Mouse (Mus musculus) E14TG2a.4 (cell line): ENCODE measurements around the gene Tmie.

Experiments
- H3K27me3 ChIP-seq: 2 replicates; pipeline ENCODE4 v1.6.1; 2014; ENCODE audit warnings: low read length, control low read depth; ENCODE audit not compliant: insufficient read depth
- H3K36me3 ChIP-seq: 2 replicates; pipeline ENCODE4 v1.6.1; 2014; ENCODE audit warnings: low read length, control low read depth; ENCODE audit not compliant: insufficient read depth
- H3K4me1 ChIP-seq: replicated peaks from 2 replicates; pipeline ENCODE4 v1.6.1; 2014; ENCODE audit warnings: low read depth, low read length, control low read depth
- H3K4me3 ChIP-seq: replicated peaks from 2 replicates; pipeline ENCODE4 v1.5.1; 2014; ENCODE audit warnings: mild to moderate bottlenecking, low read length
- H3K9me3 ChIP-seq: 2 replicates; pipeline ENCODE4 v1.6.1; 2014; ENCODE audit warnings: low read length, control low read depth
- CTCF ChIP-seq: conservative IDR thresholded peaks from 2 replicates; pipeline ENCODE4 v1.5.1; 2014; ENCODE audit warnings: low read length
- NANOG ChIP-seq: IDR thresholded peaks from 2 replicates; pipeline ENCODE4 v1.6.1; 2014; ENCODE audit warnings: borderline replicate concordance, low read length, mixed read lengths
- POU5F1 ChIP-seq: IDR thresholded peaks from 2 replicates; pipeline ENCODE4 v1.6.1; 2014; ENCODE audit warnings: low read length, borderline replicate concordance

The Tmie gene

DNA sequence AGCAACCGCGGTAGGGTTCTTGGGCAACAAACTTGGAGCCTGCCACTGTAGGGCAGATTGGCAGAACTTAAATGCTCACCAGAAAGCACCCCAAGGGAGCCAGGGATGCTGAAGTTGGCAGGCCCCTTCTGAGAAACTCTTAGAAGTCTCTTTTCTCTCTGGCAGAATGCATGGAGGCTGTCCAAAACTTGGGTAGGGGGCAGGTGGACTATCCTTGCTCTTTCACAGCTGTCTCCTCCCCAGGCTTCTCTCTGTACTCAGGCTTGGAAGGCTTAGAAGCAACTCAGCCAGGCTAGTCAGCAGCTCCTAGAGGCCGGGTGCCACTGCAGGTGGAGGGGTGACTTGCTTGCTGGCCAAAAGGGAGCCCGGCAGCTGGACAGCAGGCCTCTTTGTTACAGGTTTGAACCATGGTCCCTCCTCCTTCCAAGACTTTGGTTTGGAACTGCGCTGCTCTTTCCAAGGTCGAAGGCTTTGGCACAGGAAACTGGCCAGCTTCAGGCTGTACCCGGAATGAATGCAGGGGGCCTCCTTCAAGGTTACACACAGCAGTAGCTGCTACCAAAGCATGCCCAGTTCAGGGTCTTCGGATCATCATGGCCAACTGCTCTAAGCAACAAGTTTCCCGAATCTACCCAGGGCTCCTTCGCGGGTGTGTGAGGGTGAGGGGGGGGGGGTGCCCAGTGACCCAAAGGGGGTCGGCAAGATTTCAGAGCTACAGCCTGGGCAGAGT, 557 bp downstream of the Tmie start, which contains the start of gene Als2cl:
TSS of gene Als2cl (plus strand) at position 680 of the 730 bp plus-strand sequence.
- peak within 1 kb of the TSS; percentile 86 for H3K4me3 ChIP-seq
- peaks cover 11% of the 10 kb centered on the region; the same call in 1 of the 2 replicates for H3K36me3 ChIP-seq
- TF ChIP-seq NANOG: no peak
- no peak for TF ChIP-seq CTCF
- no peaks in the 10 kb centered on the region for H3K9me3 ChIP-seq
- peaks cover 48% of the 10 kb centered on the region for H3K27me3 ChIP-seq
- H3K4me1 ChIP-seq: peaks cover 51% of the 10 kb centered on the region

- Histone ChIP-seq H3K36me3 (no peaks in the 10 kb centered on the region), H3K27me3 (peaks cover 63% of the 10 kb centered on the region), H3K9me3 (no peaks in the 10 kb centered on the region), H3K4me3 (no peak overlapping the region), H3K4me1 (peaks cover 58% of the 10 kb centered on the region)
- TF ChIP-seq NANOG (no peak), POU5F1 (no peak), CTCF (no peak)
These were observed 2.0 kb downstream of the Tmie start for GRCm38 (mm10) chr9:110877888-110878287.

GRCm38 (mm10) chr9:110877353-110877752, 2.6 kb downstream of the Tmie start:
- no peaks in the 10 kb centered on the region for H3K9me3 ChIP-seq
- no peaks in the 10 kb centered on the region for H3K36me3 ChIP-seq
- H3K4me3 ChIP-seq: no peak overlapping the region
- H3K4me1 ChIP-seq: peaks cover 55% of the 10 kb centered on the region
- H3K27me3 ChIP-seq: peaks cover 68% of the 10 kb centered on the region
- TF ChIP-seq POU5F1: no peak
- no peak for TF ChIP-seq CTCF
- TF ChIP-seq NANOG: no peak

DNA sequence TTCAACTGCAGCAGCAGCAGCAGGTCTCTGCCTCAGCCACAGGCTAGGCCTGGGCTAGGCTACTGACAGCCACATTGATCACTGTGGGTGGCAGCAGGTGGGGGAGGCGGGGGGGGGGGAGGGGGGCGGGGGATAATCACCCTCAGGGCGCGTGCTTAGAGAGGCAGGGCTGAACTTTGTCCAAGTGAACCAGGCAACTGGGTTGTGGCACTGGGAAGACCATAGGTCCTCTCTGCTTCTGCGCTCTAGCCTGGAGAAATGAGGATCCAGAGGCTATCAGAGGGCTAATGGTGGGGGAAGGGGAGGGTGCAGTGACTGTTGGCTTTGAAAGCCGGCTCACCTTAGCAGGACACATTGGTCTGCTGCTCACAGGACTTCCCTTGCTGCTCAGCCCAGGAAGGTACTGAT, 4.6 kb downstream of the Tmie start:
- TF ChIP-seq POU5F1 (no peak), NANOG (no peak), CTCF (no peak)
- Histone ChIP-seq H3K9me3 (no peaks in the 10 kb centered on the region), H3K36me3 (no peaks in the 10 kb centered on the region), H3K27me3 (peaks cover 59% of the 10 kb centered on the region), H3K4me1 (peaks cover 35% of the 10 kb centered on the region), H3K4me3 (no peak overlapping the region)

DNA sequence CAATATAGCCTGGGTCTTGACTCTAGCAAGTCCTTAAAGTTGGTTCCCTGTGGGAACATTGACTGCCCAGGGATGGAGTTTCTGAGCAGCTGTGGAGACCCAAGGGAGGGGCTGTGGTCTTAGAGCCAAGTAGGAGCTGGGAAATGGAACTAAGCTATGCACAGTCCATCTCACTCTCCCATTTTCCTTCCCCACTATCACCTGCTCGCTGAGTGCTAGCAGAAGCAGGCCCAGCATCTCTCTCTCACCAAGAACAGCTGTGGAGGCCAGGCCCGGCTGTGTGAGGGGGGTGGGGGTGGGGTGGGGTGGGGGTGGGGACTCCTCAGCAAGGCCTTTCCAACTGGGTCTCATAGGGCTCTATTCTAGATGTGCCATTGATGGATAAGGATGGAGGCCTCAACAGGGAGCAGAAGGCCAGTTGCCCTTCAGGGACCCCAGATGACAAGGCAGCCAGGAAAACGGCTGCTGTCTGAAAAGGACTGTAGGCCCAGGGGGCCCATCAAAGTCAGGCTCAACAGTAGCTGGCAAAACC, 5.2 kb downstream of the Tmie start:
- H3K4me3 ChIP-seq: no peak overlapping the region
- no peaks in the 10 kb centered on the region for H3K36me3 ChIP-seq
- H3K27me3 ChIP-seq: peaks cover 55% of the 10 kb centered on the region
- H3K9me3 ChIP-seq: no peaks in the 10 kb centered on the region
- H3K4me1 ChIP-seq: peaks cover 33% of the 10 kb centered on the region
- TF ChIP-seq CTCF (no peak), NANOG (no peak), POU5F1 (no peak)

GRCm38 (mm10) chr9:110873681-110874659, 5.9 kb downstream of the Tmie start:
- no peaks in the 10 kb centered on the region for H3K9me3 ChIP-seq
- no peak for TF ChIP-seq CTCF
- TF ChIP-seq POU5F1: no peak
- TF ChIP-seq NANOG: no peak
- peak overlapping the region; percentile 77 for H3K4me3 ChIP-seq
- peaks cover 26% of the 10 kb centered on the region for H3K4me1 ChIP-seq
- peaks cover 48% of the 10 kb centered on the region for H3K27me3 ChIP-seq
- H3K36me3 ChIP-seq: no peaks in the 10 kb centered on the region

DNA sequence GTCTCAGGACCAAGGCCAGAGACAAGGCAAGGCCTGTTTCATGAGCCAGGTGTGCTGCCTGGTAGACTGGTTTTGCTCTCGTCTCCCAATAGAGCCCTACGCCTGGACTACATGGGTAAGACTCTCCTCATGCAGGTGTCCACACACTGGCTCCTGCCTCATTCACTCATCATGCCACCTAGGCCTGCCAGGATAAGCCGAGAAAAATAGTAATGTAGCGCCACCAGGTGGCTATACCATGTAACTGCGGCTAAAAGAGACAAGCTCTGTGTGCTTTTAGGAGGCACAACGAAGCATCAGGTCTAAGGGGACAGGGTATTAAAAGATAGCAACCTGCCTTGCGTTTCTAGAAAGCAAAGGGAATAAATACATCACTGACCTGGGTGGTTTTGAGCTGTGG, 8.9 kb downstream of the Tmie start:
- TF ChIP-seq POU5F1 (no peak), CTCF (peak; percentile 96)
- H3K4me1 ChIP-seq: peaks cover 25% of the 10 kb centered on the region
- H3K36me3 ChIP-seq: no peaks in the 10 kb centered on the region
- H3K4me3 ChIP-seq: no peak overlapping the region
- peaks cover 26% of the 10 kb centered on the region for H3K27me3 ChIP-seq
- H3K9me3 ChIP-seq: no peaks in the 10 kb centered on the region

DNA sequence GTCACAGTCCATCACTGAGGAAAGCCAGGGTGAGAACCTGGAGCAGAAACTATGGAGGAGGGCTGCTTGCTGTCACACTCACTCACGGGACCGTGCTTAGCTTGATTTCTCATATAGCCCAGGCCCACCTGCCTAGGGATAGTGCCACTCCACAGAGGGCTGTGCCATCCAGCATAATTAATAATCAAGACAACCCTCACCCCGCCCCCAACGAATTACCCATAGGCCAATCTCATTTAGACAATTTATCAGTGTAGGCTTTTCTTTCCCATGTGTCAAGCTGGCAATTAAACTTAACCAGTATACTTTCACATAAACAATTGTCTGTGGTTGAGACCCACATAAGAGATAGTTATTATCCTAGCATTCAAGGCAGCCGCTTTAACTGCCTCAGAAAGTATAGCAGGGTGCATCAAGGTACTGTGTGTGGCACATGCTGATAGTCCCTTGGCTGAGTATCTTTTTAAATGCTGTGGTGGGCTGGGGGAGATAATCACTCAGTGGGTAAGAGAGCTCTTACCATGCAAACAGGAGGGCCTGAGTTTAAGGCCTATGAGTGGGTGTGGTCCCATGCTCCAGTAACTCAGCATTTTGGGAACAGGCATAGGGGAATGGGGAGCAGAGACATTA, 20.8 kb downstream of the Tmie start:
- no peak overlapping the region for H3K4me3 ChIP-seq
- H3K27me3 ChIP-seq: peaks cover 39% of the 10 kb centered on the region
- no peaks in the 10 kb centered on the region for H3K9me3 ChIP-seq
- no peak for TF ChIP-seq NANOG
- no peak for TF ChIP-seq CTCF
- no peak for TF ChIP-seq POU5F1
- H3K4me1 ChIP-seq: peaks cover 72% of the 10 kb centered on the region
- no peaks in the 10 kb centered on the region for H3K36me3 ChIP-seq
